Mouse (Mus musculus) hindbrain, embryonic 11.5 days (tissue): ENCODE results near the gene Il17re. TPM values are rescaled to one million over a fixed set of nuclear protein-coding genes. Genes with fewer than 3 reads are reported as not detected.

ENCODE experiments used
- ATAC-seq: fragments of 200-750 bp; cut with Nextera tagmentation; 2 replicates; pipeline ENCODE4 v1.8.0; 2017; ENCODE audit warnings: mild to moderate bottlenecking, moderate TSS enrichment, moderate library complexity; ENCODE audit not compliant: low FRiP score
- DNase-seq: peaks from one replicate; pipeline ENCODE4 v3.0.0-alpha.2; 2015; ENCODE audit warnings: low spot score
- H3K27ac ChIP-seq: fragments of 300-500 bp; sonication (generic); 2 replicates; pipeline ENCODE4 v1.5.1; 2014; ENCODE audit warnings: mild to moderate bottlenecking, low read depth, low read length
- H3K27me3 ChIP-seq: fragments of 300-500 bp; sonication (generic); 2 replicates; pipeline ENCODE4 v1.6.1; 2014; ENCODE audit warnings: mild to moderate bottlenecking, low read length, moderate library complexity, mixed read lengths; ENCODE audit not compliant: control insufficient read depth, insufficient read depth
- H3K36me3 ChIP-seq: fragments of 300-500 bp; sonication (generic); 2 replicates; pipeline ENCODE4 v1.6.1; 2014; ENCODE audit warnings: mild to moderate bottlenecking, low read length, moderate library complexity, mixed read lengths; ENCODE audit not compliant: control insufficient read depth, insufficient read depth
- H3K4me1 ChIP-seq: fragments of 300-500 bp; sonication (generic); replicated peaks from 2 replicates; pipeline ENCODE4 v1.6.1; 2014; ENCODE audit warnings: low read length, mixed read lengths; ENCODE audit not compliant: control insufficient read depth, insufficient read depth
- H3K4me2 ChIP-seq: fragments of 300-500 bp; sonication (generic); replicated peaks from 2 replicates; pipeline ENCODE4 v1.6.1; 2014; ENCODE audit warnings: mild to moderate bottlenecking, low read depth, low read length
- H3K4me3 ChIP-seq: fragments of 300-500 bp; sonication (generic); 2 replicates; pipeline ENCODE4 v1.5.1; 2014; ENCODE audit warnings: low read depth, low read length
- H3K9ac ChIP-seq: fragments of 300-500 bp; sonication (generic); 2 replicates; pipeline ENCODE4 v1.6.1; 2014; ENCODE audit warnings: low read depth, low read length
- H3K9me3 ChIP-seq: fragments of 300-500 bp; sonication (generic); 2 replicates; pipeline ENCODE4 v1.6.1; 2016; ENCODE audit warnings: low read length; ENCODE audit not compliant: control insufficient read depth
- WGBS: fragments of 180-500 bp; shearing (Covaris S2); extraction: QIAGEN DNeasy Blood & Tissue Kit; methylation state at CpG from one replicate; pipeline ENCODE4 v1.1.7; 2014; 5-methylcytosine and 5-hydroxymethylcytosine counted together
- polyA plus RNA-seq: library from polyadenylated mRNA; unstranded; fragments of >200 nt; fragmentation: Nextera tagmentation; extraction: Ambion mirVana; gene quantifications from 2 replicates; pipeline ENCODE4 v1.2.1, GENCODE M21; 2014

Il17re gene
- polyA plus RNA-seq, 1 experiment from 2014 or later = 0.88 TPM

GRCm38 (mm10) chr6:113487125-113487576, 28.9 kb downstream of the Il17re start:
- no peak overlapping the region for H3K9ac ChIP-seq
- no peak for ATAC-seq
- no peaks in the 10 kb centered on the region for H3K27me3 ChIP-seq
- peaks cover 3% of the 10 kb centered on the region; the same call in 1 of the 2 replicates for H3K4me1 ChIP-seq
- no peak overlapping the region for H3K4me2 ChIP-seq
- 60% methylated on average over 7 of the region's 7 CpGs for WGBS
- H3K4me3 ChIP-seq = no peak overlapping the region
- DNase-seq = no peak
- H3K9me3 ChIP-seq = no peaks in the 10 kb centered on the region
- H3K36me3 ChIP-seq = peaks cover 3% of the 10 kb centered on the region; the same call in 1 of the 2 replicates
- no peak overlapping the region for H3K27ac ChIP-seq

- ATAC-seq = no peak
- H3K27me3 ChIP-seq = no peaks in the 10 kb centered on the region
- H3K27ac ChIP-seq = no peak overlapping the region
- peaks cover 3% of the 10 kb centered on the region; the same call in 1 of the 2 replicates for H3K36me3 ChIP-seq
- H3K4me1 ChIP-seq = no peaks in the 10 kb centered on the region
- H3K4me2 ChIP-seq = no peak overlapping the region
- H3K9me3 ChIP-seq = no peaks in the 10 kb centered on the region
- DNase-seq = no peak
- WGBS = 94% methylated on average over 14 of the region's 14 CpGs
- H3K4me3 ChIP-seq = no peak overlapping the region
- H3K9ac ChIP-seq = no peak overlapping the region
These were observed 31.1 kb downstream of the Il17re start for GRCm38 (mm10) chr6:113489410-113489809.

GRCm38 (mm10) chr6:113492101-113492864, 34.0 kb downstream of the Il17re start:
- H3K4me2 ChIP-seq = no peak overlapping the region
- H3K4me3 ChIP-seq = no peak overlapping the region
- no peaks in the 10 kb centered on the region for H3K9me3 ChIP-seq
- H3K36me3 ChIP-seq = peaks cover 3% of the 10 kb centered on the region; the same call in 1 of the 2 replicates
- 78% methylated on average over 24 of the region's 24 CpGs for WGBS
- H3K27me3 ChIP-seq = peaks cover 6% of the 10 kb centered on the region
- 0 out of 2 replicates have a peak, but pooled peaks cover 2% of the 10 kb centered on the region for H3K4me1 ChIP-seq
- DNase-seq (no peak), ATAC-seq (no peak)
- H3K9ac ChIP-seq = no peak overlapping the region
- H3K27ac ChIP-seq = no peak overlapping the region

- Histone ChIP-seq H3K4me1 (0 out of 2 replicates have a peak, but pooled peaks cover 2% of the 10 kb centered on the region), H3K4me3 (peak overlapping the region; percentile 29), H3K36me3 (peaks cover 3% of the 10 kb centered on the region; the same call in 1 of the 2 replicates), H3K9ac (peak overlapping the region; percentile 28; the same call in 1 of the 2 replicates), H3K9me3 (no peaks in the 10 kb centered on the region), H3K27me3 (peaks cover 6% of the 10 kb centered on the region), H3K27ac (peak overlapping the region; percentile 6; the same call in 1 of the 2 replicates), H3K4me2 (peak overlapping the region; percentile 37)
- ATAC-seq (peak; percentile 78), DNase-seq (peak; percentile 86)
- under 1% methylated on average over 54 of the region's 54 CpGs for WGBS
These were observed 36.0 kb downstream of the Il17re start for GRCm38 (mm10) chr6:113494258-113494788.

GRCm38 (mm10) chr6:113495071-113495675, 36.9 kb downstream of the Il17re start:
- Histone ChIP-seq H3K9ac (0 out of 2 replicates have a peak overlapping the region, but pooled peaks have one; percentile 24), H3K27ac (no peak overlapping the region), H3K4me3 (no peak overlapping the region), H3K36me3 (peaks cover 3% of the 10 kb centered on the region; the same call in 1 of the 2 replicates), H3K9me3 (no peaks in the 10 kb centered on the region), H3K4me1 (0 out of 2 replicates have a peak, but pooled peaks cover 2% of the 10 kb centered on the region), H3K4me2 (peak overlapping the region; percentile 37), H3K27me3 (peaks cover 6% of the 10 kb centered on the region)
- DNase-seq (no peak), ATAC-seq (peak; percentile 19; the same call in 1 of the 2 replicates)
- WGBS = 52% methylated on average over 28 of the region's 28 CpGs

- H3K27ac ChIP-seq = no peak overlapping the region
- no peaks in the 10 kb centered on the region for H3K36me3 ChIP-seq
- H3K9me3 ChIP-seq = no peaks in the 10 kb centered on the region
- H3K4me2 ChIP-seq = no peak overlapping the region
- 0 out of 2 replicates have a peak, but pooled peaks cover 2% of the 10 kb centered on the region for H3K4me1 ChIP-seq
- no peak for DNase-seq
- peaks cover 6% of the 10 kb centered on the region for H3K27me3 ChIP-seq
- no peak overlapping the region for H3K4me3 ChIP-seq
- no peak for ATAC-seq
- WGBS = 78% methylated on average over 6 of the region's 6 CpGs
- no peak overlapping the region for H3K9ac ChIP-seq
These were observed 41.1 kb downstream of the Il17re start for GRCm38 (mm10) chr6:113499346-113499745.

GRCm38 (mm10) chr6:113501388-113502084, 43.3 kb downstream of the Il17re start, which contains the start of gene Prrt3:
Gene Prrt3, minus strand, starts transcription at chr6:113501931.
- no peaks in the 10 kb centered on the region for H3K36me3 ChIP-seq
- peak within 1 kb of the TSS; percentile 69 for H3K4me2 ChIP-seq
- 3% methylated on average over 32 of the region's 32 CpGs for WGBS
- no peaks in the 10 kb centered on the region for H3K4me1 ChIP-seq
- ATAC-seq (peak; percentile 79), DNase-seq (peak; percentile 72)
- H3K9ac ChIP-seq = peak within 1 kb of the TSS; percentile 54
- H3K4me3 ChIP-seq = peak within 1 kb of the TSS; percentile 47
- H3K27ac ChIP-seq = no peak within 1 kb of the TSS
- H3K27me3 ChIP-seq = no peaks in the 10 kb centered on the region
- H3K9me3 ChIP-seq = no peaks in the 10 kb centered on the region

- Histone ChIP-seq H3K4me3 (no peak overlapping the region), H3K4me2 (no peak overlapping the region), H3K9me3 (no peaks in the 10 kb centered on the region), H3K36me3 (no peaks in the 10 kb centered on the region), H3K27me3 (no peaks in the 10 kb centered on the region), H3K9ac (no peak overlapping the region), H3K4me1 (no peaks in the 10 kb centered on the region), H3K27ac (no peak overlapping the region)
- 69% methylated on average over 2 of the region's 2 CpGs for WGBS
- no peak for DNase-seq
- no peak for ATAC-seq
These were observed 44.5 kb downstream of the Il17re start for GRCm38 (mm10) chr6:113502801-113503200.
